Mouse (Mus musculus) heart, embryonic 12.5 days (tissue): Measurements from ENCODE around the gene Rlbp1. TPM values are rescaled to one million over a fixed set of nuclear protein-coding genes. Genes with fewer than 3 reads are reported as not detected.

ENCODE experiments used
- ATAC-seq: fragments of 200-750 bp; cut with Nextera tagmentation; 2 replicates; pipeline ENCODE4 v1.8.0; 2017; ENCODE audit warnings: moderate TSS enrichment, moderate library complexity; ENCODE audit not compliant: insufficient number of reproducible peaks, low FRiP score
- H3K27ac ChIP-seq: fragments of 300-500 bp; sonication (generic); 2 replicates; pipeline ENCODE4 v1.5.1; 2016; ENCODE audit warnings: mild to moderate bottlenecking, moderate library complexity; ENCODE audit not compliant: poor library complexity, severe bottlenecking
- H3K27me3 ChIP-seq: fragments of 300-500 bp; sonication (generic); replicated peaks from 2 replicates; pipeline ENCODE4 v1.6.1; 2016; ENCODE audit warnings: mild to moderate bottlenecking, moderate library complexity
- H3K36me3 ChIP-seq: fragments of 300-500 bp; sonication (generic); 2 replicates; pipeline ENCODE4 v1.6.1; 2016; ENCODE audit warnings: mild to moderate bottlenecking, moderate library complexity
- H3K4me1 ChIP-seq: fragments of 300-500 bp; sonication (generic); replicated peaks from 2 replicates; pipeline ENCODE4 v1.6.1; 2016; ENCODE audit warnings: mild to moderate bottlenecking
- H3K4me2 ChIP-seq: fragments of 300-500 bp; sonication (generic); 2 replicates; pipeline ENCODE4 v1.6.1; 2016; ENCODE audit warnings: mild to moderate bottlenecking, moderate library complexity
- H3K4me3 ChIP-seq: fragments of 300-500 bp; sonication (generic); 2 replicates; pipeline ENCODE4 v1.5.1; 2016; ENCODE audit warnings: mild to moderate bottlenecking
- H3K9ac ChIP-seq: fragments of 300-500 bp; sonication (generic); 2 replicates; pipeline ENCODE4 v1.6.1; 2016; ENCODE audit warnings: mild to moderate bottlenecking, moderate library complexity
- H3K9me3 ChIP-seq: fragments of 300-500 bp; sonication (generic); replicated peaks from 2 replicates; pipeline ENCODE4 v1.6.1; 2016; ENCODE audit warnings: mild to moderate bottlenecking, moderate library complexity
- WGBS: fragments of 180-500 bp; shearing (Covaris S2); methylation state at CpG from one replicate; pipeline ENCODE4 v1.1.7; 2016; 5-methylcytosine and 5-hydroxymethylcytosine counted together
- polyA plus RNA-seq: library from polyadenylated mRNA; unstranded; fragments of >200 nt; fragmentation: Nextera tagmentation; extraction: Ambion mirVana; gene quantifications from 2 replicates; pipeline ENCODE4 v1.2.1, GENCODE M21; 2016

Rlbp1 gene
- polyA plus RNA-seq, 1 experiment from 2014 or later = not detected

- Histone ChIP-seq H3K9ac (no peak overlapping the region), H3K4me3 (no peak overlapping the region), H3K27ac (no peak overlapping the region), H3K9me3 (no peaks in the 10 kb centered on the region), H3K27me3 (peaks cover 13% of the 10 kb centered on the region), H3K4me1 (peaks cover 3% of the 10 kb centered on the region), H3K4me2 (no peak overlapping the region), H3K36me3 (peaks cover 33% of the 10 kb centered on the region)
- peak; percentile 19; the same call in 1 of the 2 replicates for ATAC-seq
- 44% methylated on average over 12 of the region's 12 CpGs for WGBS
Observed at GRCm38 (mm10) chr7:79349738-79350386, 37.0 kb downstream of the Rlbp1 start.

DNA sequence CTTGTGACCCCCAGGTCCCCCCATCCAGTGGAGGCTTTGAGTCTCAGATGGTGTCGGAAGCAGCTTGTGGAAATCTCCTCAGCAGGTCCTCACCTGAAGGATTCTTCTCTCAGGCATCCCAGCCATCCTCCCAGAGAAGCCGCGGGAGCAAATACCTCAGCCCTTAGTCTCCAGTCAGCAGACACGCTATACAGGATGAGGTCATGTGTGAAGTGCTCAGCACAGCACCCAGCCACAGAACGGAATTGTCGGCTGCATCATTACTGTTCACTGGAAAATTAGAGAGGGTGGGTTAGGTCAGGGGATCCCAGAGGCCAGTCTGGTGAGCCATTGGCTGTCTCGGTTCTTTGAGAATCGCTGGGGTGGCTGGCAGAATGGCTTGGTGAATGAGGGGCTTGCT, 38.0 kb downstream of the Rlbp1 start:
- Histone ChIP-seq H3K9ac (no peak overlapping the region), H3K27me3 (peaks cover 13% of the 10 kb centered on the region), H3K4me1 (peaks cover 3% of the 10 kb centered on the region), H3K4me2 (no peak overlapping the region), H3K9me3 (no peaks in the 10 kb centered on the region), H3K4me3 (no peak overlapping the region), H3K36me3 (peaks cover 25% of the 10 kb centered on the region), H3K27ac (no peak overlapping the region)
- WGBS = 80% methylated on average over 8 of the region's 8 CpGs
- no peak for ATAC-seq

GRCm38 (mm10) chr7:79347108-79347813, 39.6 kb downstream of the Rlbp1 start:
- no peaks in the 10 kb centered on the region for H3K9me3 ChIP-seq
- 79% methylated on average over 13 of the region's 13 CpGs for WGBS
- no peak overlapping the region for H3K4me2 ChIP-seq
- peaks cover 30% of the 10 kb centered on the region for H3K36me3 ChIP-seq
- H3K27me3 ChIP-seq = peaks cover 9% of the 10 kb centered on the region
- H3K4me1 ChIP-seq = peaks cover 3% of the 10 kb centered on the region
- no peak for ATAC-seq
- H3K9ac ChIP-seq = no peak overlapping the region
- no peak overlapping the region for H3K4me3 ChIP-seq
- H3K27ac ChIP-seq = no peak overlapping the region

- 76% methylated on average over 8 of the region's 8 CpGs for WGBS
- H3K4me2 ChIP-seq = no peak overlapping the region
- peaks cover 3% of the 10 kb centered on the region for H3K4me1 ChIP-seq
- no peak overlapping the region for H3K27ac ChIP-seq
- no peak overlapping the region for H3K4me3 ChIP-seq
- no peaks in the 10 kb centered on the region for H3K9me3 ChIP-seq
- H3K27me3 ChIP-seq = peaks cover 3% of the 10 kb centered on the region; the same call in 1 of the 2 replicates
- peaks cover 30% of the 10 kb centered on the region for H3K36me3 ChIP-seq
- ATAC-seq = no peak
- H3K9ac ChIP-seq = no peak overlapping the region
Observed at GRCm38 (mm10) chr7:79346555-79347075, 40.2 kb downstream of the Rlbp1 start.

DNA sequence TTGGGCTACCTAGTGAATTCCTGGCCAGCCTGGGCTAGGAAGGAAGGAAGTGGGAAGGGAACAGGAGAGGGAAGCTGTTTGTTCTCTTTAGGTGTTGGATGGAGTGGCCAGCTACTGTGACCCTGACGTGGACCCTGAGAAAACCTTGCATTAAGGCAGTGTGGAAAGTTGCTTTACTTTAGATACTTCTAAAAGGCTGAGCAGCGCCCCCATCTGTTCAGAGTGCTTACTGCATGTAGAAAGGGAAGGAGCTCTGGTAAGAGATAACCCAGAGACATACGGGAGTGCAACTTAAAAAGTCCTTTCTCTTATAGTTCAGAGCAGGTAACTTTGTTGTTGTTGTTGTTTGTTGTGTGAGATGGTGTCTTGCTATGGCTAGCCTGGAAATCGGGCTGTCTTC, 40.9 kb downstream of the Rlbp1 start:
- H3K4me2 ChIP-seq = no peak overlapping the region
- no peak overlapping the region for H3K9ac ChIP-seq
- H3K27ac ChIP-seq = no peak overlapping the region
- peaks cover 3% of the 10 kb centered on the region for H3K4me1 ChIP-seq
- no peaks in the 10 kb centered on the region; the same call in 1 of the 2 replicates for H3K27me3 ChIP-seq
- ATAC-seq = no peak
- H3K36me3 ChIP-seq = peaks cover 25% of the 10 kb centered on the region
- H3K4me3 ChIP-seq = no peak overlapping the region
- no peaks in the 10 kb centered on the region for H3K9me3 ChIP-seq
- 47% methylated on average over 4 of the region's 4 CpGs for WGBS

- ATAC-seq = no peak
- Histone ChIP-seq H3K27me3 (no peaks in the 10 kb centered on the region), H3K4me3 (no peak overlapping the region), H3K4me2 (no peak overlapping the region), H3K4me1 (0 out of 2 replicates have a peak, but pooled peaks cover 7% of the 10 kb centered on the region), H3K9me3 (no peaks in the 10 kb centered on the region), H3K36me3 (no peaks in the 10 kb centered on the region), H3K9ac (no peak overlapping the region), H3K27ac (no peak overlapping the region)
- 69% methylated on average over 8 of the region's 8 CpGs for WGBS
Observed at GRCm38 (mm10) chr7:79336362-79336910, 50.4 kb downstream of the Rlbp1 start.

- no peak overlapping the region for H3K4me3 ChIP-seq
- no peak overlapping the region for H3K9ac ChIP-seq
- H3K4me2 ChIP-seq = no peak overlapping the region
- no peak overlapping the region for H3K27ac ChIP-seq
- H3K9me3 ChIP-seq = no peaks in the 10 kb centered on the region
- H3K36me3 ChIP-seq = peaks cover 10% of the 10 kb centered on the region
- H3K4me1 ChIP-seq = peaks cover 11% of the 10 kb centered on the region; the same call in 1 of the 2 replicates
- WGBS = 71% methylated on average over 3 of the region's 3 CpGs
- no peaks in the 10 kb centered on the region for H3K27me3 ChIP-seq
- no peak for ATAC-seq
Observed at GRCm38 (mm10) chr7:79333419-79333818, 53.4 kb downstream of the Rlbp1 start.

DNA sequence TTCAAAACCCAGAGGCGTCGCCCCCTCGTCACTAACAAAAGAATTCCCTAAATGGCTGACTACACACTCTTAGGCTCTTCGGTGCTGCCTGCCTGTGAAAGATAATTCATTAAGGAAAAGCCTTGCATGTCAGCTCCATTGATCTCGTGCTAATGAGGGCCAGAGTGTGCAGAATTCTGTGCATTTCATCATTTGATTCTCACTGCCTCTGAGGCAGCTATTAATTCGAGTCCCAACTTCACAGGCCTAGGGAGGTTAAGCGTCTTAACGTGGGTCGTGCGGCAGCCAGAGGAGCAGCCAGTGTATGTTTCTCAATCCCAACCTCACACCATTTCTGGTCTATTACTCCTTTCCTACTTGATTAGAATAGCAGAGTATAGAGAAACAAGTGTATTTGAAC, 55.7 kb downstream of the Rlbp1 start:
- peaks cover 8% of the 10 kb centered on the region; the same call in 1 of the 2 replicates for H3K4me1 ChIP-seq
- H3K27me3 ChIP-seq = no peaks in the 10 kb centered on the region
- no peak overlapping the region for H3K4me3 ChIP-seq
- WGBS = 86% methylated on average over 10 of the region's 10 CpGs
- no peak for ATAC-seq
- H3K36me3 ChIP-seq = peaks cover 21% of the 10 kb centered on the region
- no peaks in the 10 kb centered on the region for H3K9me3 ChIP-seq
- H3K9ac ChIP-seq = no peak overlapping the region
- no peak overlapping the region for H3K4me2 ChIP-seq
- no peak overlapping the region for H3K27ac ChIP-seq

- Histone ChIP-seq H3K36me3 (peaks cover 43% of the 10 kb centered on the region), H3K4me3 (no peak overlapping the region), H3K4me2 (no peak overlapping the region), H3K27ac (no peak overlapping the region), H3K9me3 (no peaks in the 10 kb centered on the region), H3K4me1 (peaks cover 6% of the 10 kb centered on the region; the same call in 1 of the 2 replicates), H3K9ac (no peak overlapping the region), H3K27me3 (no peaks in the 10 kb centered on the region)
- WGBS = 90% methylated on average over 5 of the region's 5 CpGs
- no peak for ATAC-seq
Observed at GRCm38 (mm10) chr7:79328769-79329168, 58.1 kb downstream of the Rlbp1 start.
